Mouse (Mus musculus): Measurements from ENCODE around the gene Hoxa10. TPM values are rescaled to one million over a fixed set of nuclear protein-coding genes. Genes with fewer than 3 reads are reported as not detected.

Hoxa10 gene
- total RNA-seq, 2 experiments from 2014 or later, result not detected

DNA sequence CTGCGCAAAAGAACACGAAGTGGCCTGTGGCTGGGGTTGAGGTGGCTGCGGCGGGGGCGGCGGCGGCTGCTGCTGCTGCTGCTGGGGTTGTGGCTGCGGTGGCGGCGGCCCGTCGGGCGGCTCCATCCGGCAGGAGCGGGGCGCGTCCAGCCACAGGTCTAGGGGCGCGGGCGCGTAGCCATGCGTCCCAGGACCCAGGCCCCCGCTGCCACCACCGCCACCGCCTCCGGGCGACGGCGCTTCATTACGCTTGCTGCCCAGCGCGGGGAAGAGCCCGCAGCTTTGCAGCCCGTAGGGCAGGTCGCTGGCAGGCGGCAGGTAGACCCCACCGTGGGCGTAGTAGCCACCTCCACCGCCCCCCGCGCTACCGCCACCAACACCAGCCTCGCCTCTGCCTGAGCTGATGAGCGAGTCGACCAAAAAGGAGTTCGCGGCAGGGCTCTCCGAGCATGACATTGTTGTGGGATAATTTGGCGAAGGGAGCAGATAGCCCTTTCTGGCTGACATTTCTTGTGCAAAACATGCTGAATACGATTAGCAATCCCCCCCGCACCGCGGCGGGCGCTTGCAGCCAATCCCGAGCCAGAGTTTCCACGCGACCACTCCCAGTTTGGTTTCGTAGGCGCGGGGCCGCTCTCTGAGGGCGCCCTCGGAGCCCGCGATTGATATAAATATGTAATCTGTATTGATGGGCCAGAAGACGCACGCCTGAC, 6.1 kb downstream of the Hoxa10 start:
- no peak for DNase-seq (ENCODE audit: low spot score in 2 of 2)
- intact Hi-C loops (cut with DNase I), result loop anchor here (5.0 kb wide), 1 partner anchor 1052 kb away; no protein-coding TSS in a partner anchor

DNA sequence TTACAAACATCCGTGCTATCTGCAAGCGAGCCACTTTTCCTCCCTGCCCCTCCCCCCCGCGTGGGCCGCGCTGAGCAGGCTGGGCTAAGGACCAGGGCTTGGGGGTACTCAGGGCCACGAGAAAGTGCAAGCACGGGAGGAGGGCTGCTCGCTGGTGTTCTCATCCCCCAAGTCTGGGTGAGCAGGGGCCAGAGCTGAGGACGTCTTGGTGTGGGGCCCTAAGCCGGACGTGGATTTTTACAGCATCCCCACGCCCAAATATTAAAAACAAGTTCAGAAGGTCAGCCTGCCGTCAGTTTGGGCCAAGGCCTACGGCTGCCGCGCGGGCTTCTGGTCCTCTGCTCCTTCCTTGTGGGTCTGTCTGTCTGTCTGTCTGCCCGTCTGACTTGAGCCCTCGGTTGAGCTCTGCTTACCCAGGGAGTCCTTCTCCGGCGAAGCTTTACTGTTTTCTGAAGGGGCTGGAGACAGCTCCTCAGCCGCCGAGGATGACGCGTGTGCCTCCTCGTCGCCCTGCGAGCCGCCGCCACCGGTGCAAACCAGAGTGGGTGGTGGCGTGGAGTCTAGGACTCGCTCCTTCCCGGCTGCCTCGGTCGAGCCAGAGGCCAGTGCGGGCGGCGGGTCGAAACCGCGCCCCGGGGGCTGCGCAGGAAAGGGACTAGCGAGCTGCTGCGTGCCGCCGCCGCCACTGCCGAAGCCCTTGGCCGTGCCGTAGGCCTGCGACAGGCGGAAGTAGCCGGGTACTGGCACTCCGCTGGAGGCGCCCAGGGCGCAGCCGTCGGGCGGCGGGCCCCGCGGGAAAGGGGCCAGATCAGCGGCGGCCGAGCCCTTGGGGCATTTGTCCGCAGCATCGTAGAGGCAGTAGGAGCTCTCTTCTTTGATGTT, 6.9 kb downstream of the Hoxa10 start:
- intact Hi-C loops (cut with DNase I), result loop anchor here (5.0 kb wide), 1 partner anchor 1051 kb away; no protein-coding TSS in a partner anchor

DNA sequence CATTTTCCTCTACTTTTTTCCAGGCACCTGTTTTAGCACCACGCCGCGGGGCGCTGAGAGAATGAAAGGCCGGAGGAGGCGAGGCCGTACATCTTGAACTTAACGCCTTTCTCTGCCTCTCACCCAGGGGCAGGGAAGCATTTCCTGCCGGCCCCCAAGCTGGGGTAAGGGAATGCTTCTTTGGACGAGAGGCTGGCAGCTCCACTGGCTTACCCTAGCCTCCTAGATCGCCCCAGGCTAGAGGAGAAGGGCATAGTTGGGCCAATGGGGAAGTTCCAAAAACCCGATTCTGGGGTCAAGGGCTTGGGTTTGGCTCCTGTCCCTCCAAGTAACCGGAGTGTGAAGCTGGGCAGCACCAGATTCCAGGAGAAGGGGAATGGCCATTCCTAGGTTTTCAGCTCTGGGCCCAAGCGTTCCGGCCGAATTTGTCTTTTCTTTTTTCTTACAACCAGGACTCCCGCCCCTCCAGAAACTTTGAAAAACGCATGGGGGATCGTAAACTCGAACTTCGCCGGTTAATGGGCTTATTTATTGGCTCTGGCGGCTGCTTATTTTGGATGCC, 7.6 kb downstream of the Hoxa10 start:
- intact Hi-C loops (cut with DNase I), result loop anchor here (5.0 kb wide), 1 partner anchor 1051 kb away; no protein-coding TSS in a partner anchor
- DNase-seq (ENCODE audit: low spot score in 2 of 2), result no peak

More for the DNA sequence above, 6.9 kb downstream of the Hoxa10 start:
- no peak for DNase-seq (ENCODE audit: low spot score in 2 of 2)

DNA sequence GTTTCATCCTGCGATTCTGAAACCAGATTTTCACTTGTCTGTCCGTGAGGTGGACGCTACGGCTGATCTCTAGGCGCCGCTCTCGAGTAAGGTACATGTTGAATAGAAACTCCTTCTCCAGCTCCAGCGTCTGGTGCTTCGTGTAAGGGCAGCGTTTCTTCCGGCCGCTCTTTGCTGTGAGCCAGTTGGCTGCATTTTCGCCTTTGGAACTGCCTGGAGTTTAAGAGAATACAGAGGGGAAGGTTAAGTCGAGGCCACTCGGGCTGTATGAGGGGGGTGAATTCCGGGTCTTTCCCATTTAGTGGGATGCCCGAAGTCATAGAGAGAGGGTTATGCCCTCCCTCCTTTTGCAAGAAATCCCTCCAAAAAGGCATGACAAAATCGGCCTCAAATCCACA, 8.1 kb downstream of the Hoxa10 start:
- DNase-seq (ENCODE audit: low spot score in 2 of 2), result no peak
- intact Hi-C loops (cut with DNase I), result loop anchor here (5.0 kb wide), 1 partner anchor 1050 kb away; no protein-coding TSS in a partner anchor

DNA sequence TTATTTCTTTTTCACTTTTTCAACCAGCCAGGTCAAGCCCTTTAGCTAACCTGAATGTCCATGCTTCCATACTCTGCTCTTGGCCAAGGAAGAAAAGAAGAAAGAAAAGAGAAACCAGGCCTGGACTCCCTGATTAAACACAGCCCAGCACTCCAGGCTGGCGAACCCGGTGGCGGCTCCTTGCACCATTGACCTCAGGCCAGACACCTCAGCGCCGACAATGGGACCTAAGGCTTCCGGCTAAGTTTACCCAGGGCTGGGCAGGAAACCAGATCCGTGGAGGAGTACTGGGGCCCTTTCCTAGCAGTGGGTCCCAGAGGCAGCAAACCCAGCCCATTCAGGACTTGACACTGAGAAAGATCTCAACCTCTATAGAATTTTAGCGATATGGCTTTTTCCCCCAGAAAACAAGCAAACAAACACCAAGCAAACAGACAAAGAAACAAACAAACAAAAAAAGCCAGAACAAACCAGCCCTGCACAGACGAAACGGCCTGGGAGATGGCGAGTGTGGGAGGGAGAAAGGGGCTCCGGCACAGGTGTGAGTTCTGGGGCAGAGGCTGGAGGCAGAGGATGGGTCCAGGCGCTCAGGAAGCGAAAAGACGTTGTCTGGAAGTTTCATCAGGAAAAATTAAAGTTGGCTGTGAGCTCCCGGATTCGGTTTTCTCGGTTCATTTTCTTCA, 8.6 kb downstream of the Hoxa10 start:
- intact Hi-C loops (cut with DNase I), result loop anchor here (5.0 kb wide), 1 partner anchor 1050 kb away; no protein-coding TSS in a partner anchor
- DNase-seq (ENCODE audit: low spot score in 2 of 2), result no peak

DNA sequence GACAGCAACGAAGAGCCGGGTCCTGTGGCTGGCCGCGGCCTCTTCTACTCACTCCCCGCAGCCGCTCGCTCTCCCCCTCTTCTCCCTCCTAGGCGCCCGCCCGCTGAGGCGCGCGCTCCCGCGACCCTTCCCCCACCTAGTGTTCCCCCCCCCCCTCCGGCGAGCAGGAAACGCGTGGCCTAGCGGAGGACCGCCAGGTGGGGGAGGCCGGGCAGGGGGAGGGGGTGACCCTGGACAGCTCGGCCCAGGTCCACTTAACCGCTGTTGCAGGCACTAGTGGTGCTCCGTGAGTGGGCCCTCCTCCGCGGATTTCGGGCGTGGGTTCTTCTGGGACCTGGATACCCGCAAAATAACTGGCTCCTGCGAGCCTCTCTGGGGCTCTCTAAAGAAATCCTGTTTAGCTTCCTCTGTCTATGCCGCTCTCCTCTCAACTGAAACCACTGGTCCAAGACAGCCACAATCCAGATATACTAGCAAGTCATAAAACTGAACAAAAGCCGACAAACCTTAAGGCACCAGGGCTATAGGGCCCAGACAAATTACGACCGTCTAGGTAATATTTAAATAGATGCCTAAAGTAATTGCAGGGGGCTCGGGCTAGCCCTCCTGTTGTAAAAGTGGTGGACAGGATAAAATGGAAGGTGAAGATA, 10.0 kb downstream of the Hoxa10 start, which contains the start of gene Hoxa9:
Gene Hoxa9, minus strand, starts transcription at position 574 of the 650 bp plus-strand sequence.
- no peak for DNase-seq (ENCODE audit: low spot score in 2 of 2)
- intact Hi-C loops (cut with DNase I), result loop anchor here (5.0 kb wide), 1 partner anchor 1048 kb away; no protein-coding TSS in a partner anchor

DNA sequence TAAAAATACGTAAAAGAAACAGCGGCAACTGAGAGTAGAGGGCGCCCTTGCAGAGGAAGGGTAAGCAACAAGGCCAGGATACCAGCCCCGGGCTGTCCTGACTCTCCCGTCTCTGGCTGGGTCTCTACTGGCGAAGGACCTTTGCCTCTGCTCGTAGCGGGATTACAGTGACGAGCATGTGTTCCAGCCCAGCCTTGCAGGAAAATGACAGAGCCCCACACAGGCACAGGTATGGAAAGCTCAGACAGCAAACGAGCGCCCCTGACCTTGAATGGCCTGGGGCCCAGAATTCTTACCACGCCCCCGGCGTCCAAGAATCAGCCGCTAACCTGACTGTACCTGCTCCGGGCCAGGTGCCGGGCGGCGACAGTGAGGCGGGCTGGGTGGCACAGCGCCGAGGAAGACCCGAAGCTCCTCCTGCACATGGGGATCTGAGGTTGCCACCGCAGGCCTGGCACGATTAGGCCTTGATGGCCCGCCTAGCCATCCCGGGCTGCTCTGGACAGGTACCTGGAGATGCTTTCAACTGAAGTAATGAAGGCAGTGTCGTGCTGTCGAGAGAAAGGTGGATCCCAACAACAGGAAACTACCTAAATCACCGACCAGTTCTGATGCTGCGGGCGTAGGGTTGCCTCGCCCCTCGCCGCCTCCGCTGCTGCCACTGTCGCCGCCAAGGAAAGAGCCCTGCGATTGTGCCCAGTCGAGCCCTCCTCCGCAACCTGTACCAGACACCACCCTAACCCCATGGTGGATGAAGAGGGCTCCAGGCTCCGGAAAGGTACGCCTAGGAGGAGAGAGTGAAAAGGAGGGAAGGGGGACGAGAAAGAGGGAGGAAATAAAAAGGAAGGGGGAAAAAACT, 10.9 kb downstream of the Hoxa10 start:
- intact Hi-C loops (cut with DNase I), result loop anchor here (5.0 to 10.0 kb wide), 2 partner anchors 1047 to 1425 kb away; no protein-coding TSS in a partner anchor
- no peak for DNase-seq (ENCODE audit: low spot score in 2 of 2)

DNA sequence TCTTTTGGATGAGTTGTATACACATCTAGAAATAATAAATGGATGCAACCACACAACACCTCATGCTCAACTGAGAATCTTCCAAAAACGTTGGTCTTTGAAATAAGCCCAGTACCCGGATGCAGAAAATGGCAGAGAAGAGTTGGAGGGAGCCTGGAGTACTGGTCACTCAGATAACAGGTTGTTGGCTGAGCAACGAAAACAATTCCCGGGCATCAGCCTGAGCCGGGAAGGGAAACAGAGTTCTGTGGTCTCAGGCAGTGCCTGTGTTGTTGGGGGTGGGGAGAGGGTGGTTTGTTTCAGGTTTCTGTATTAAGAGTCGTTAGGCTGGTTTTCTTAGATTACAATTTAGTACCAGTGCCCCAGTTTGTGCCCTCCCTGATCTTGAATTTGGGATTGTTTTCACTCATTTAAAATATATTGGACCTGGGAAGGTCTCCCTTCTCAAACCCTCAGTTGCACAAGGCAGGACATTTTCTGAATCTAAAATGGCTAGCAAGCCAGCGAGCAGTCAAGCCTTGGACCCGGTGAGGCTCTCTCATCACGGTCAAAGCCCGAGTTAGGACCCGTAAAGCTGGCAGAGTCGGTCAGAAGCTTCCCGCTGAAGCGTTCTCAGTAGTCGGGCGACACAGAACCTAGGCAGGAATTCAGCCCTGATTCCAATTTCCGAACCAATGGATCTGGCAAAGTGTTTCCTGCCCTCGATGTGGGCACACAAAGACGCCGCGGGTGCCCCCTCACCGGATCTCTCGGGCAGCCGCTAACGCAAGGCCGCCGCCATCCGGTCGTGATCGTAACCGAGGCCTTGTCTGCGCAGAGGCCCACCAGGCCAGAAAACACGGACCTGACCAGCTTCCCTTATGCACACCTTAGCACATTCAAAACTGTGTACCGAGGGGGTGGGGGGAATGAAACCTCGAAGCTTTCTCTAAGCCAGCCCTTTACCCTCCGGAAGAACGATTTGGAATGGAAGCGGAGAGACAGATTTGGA, 11.9 kb downstream of the Hoxa10 start:
- intact Hi-C loops (cut with DNase I), result loop anchor here (10.0 kb wide), 1 partner anchor 1424 kb away; no protein-coding TSS in a partner anchor
- DNase-seq (ENCODE audit: low spot score in 2 of 2), result no peak

DNA sequence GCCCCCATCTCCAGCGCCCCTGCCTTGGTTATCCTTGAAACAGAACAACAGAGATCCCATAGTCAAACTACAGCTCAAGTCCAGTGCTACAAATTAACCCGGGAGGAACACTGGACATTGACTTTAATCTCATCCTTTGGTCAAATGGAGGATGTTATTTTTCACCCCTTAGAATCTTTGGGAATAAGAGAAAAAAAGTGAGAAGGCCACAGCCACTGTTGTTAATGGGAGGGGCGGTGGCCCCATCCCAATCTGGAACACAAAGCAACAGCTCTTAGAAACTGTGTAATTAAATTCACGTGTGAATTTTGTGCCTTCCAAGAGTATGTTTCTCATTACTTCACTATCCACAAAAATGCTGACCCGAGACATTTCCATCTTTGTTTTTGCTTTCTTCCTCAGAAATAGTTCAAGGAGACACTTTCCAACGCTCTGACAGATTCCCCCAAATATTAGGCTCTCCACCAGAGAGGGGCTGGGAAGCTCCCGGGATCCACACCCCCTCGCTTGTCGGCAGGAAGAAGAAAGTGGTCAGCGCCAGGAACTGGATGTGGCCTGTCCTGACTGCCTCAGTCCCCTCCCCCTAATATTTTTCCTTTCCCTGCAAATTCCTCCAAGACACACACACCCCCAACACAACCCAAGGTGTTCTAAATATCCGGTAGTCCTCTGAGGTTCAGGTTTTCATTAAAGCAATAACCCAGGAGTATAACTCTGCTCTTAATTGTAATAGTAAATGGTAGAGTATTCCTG, 13.0 kb downstream of the Hoxa10 start:
- intact Hi-C loops (cut with DNase I), result loop anchor here (10.0 kb wide), 1 partner anchor 1423 kb away; no protein-coding TSS in a partner anchor
- DNase-seq (ENCODE audit: low spot score in 2 of 2), result no peak

DNA sequence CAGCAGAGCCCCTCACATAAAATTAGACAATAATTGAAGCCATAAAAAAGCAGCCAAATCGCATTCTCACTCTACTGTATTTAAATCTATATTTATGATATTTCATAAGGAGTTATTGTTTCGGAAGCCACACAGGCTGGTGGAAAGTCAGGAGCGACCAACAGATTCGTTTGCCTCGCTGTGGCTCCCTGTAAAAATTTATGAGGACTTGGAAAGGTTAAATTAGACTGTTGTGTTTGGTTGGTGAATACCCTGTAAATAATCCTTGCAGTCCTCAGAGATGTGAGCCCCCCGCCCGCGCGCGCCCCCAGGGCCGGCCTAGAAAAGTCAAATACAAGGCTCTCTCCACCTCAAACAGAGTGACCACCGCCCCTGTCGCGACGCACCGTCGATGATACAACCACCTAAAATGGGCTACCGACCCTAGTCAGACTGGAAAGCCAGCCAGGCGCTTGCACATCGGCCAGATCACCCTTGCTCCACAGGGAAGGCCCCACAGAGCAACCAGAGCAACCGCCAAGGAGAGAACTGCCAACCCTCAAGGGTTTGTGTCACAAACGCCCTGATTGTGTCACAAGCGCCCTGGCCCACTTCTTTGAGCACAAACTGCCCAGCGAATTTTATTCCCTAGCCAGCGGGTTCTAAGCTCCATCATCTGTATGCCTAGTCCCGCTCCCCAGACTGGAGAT, 13.9 kb downstream of the Hoxa10 start:
- no peak for DNase-seq (ENCODE audit: low spot score in 2 of 2)
- intact Hi-C loops (cut with DNase I), result loop anchor here (10.0 kb wide), 1 partner anchor 1422 kb away; no protein-coding TSS in a partner anchor

DNA sequence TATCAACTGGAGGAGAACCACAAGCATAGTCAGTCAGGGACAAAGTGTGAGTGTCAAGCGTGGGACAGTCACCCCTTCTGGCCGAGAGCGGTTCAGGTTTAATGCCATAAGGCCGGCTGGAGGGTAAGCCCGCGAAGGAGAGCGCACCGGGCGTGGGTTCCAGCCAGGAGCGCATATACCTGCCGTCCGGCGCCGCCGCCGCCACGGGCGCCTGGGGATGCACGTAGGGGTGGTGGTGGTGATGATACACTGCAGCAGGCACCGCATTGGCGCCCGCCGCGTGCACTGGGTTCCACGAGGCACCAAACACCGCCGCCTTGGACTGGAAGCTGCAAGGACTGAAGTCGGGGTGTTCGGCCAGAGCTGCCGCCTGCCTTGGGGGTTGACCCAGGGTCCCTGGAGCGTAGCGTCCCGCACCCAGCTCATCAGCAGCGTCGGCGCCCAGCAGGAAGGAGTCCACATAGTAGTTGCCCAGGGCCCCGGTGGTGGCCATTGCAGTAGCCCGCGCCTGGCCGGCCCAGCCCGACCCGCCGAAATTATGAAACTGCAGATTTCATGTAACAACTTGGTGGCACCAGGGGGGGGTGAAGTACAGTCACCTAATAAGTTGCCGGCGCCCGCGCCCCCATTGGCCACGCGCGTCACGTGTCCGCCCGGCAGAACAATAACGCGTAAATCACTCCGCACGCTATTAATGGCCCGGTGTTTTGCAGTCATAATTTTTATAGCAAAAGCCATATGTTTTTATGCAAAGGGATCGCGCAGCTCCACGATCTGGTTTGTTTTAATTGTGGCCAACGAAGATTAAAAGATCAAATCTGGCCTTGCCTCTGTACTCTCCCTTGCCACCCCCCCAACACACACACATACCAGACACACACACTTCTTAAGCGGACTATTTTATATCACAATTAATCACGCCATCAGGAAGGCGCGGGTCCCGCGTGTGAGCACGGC, 14.8 kb downstream of the Hoxa10 start:
- intact Hi-C loops (cut with DNase I), result loop anchor here (10.0 kb wide), 1 partner anchor 1421 kb away; no protein-coding TSS in a partner anchor
- DNase-seq (ENCODE audit: low spot score in 2 of 2), result no peak

DNA sequence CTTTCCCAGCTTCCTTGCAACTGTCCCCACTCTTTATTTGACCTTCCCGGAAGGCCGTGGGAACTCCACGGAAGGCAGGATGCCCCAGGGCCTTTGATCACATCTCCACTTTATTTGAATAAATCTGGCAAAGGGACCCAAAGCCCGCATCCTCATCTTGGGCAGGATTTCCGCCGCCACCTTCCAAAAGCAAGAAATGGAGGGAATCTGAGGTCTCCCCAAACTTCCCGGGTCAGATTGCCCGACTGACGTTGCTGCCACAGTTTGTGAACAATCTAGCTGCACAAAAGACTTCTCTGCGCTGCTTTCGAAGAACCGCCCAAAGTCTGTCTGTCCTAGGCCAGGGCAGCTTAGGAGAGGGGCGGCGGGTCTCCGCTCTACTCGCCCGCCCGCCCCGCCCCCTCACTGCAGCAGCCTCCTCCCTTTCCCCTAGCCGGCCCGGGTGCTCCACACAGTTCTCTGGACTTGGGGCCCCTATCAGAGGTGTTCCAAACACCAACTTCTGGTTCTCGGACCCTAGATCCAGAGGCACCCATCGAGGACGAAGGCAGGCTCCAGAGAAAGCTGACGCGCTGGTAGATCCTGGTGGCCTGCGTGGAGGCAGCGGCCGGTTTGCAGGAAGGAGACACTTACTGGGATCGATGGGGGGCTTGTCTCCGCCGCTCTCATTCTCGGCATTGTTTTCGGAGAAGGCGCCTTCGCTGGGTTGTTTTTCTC, 15.6 kb downstream of the Hoxa10 start:
- DNase-seq (ENCODE audit: low spot score in 2 of 2), result no peak
- intact Hi-C loops (cut with DNase I), result loop anchor here (5.0 to 10.0 kb wide), 3 partner anchors 353 to 1420 kb away; no protein-coding TSS in a partner anchor
